In the genomic region with DNA sequence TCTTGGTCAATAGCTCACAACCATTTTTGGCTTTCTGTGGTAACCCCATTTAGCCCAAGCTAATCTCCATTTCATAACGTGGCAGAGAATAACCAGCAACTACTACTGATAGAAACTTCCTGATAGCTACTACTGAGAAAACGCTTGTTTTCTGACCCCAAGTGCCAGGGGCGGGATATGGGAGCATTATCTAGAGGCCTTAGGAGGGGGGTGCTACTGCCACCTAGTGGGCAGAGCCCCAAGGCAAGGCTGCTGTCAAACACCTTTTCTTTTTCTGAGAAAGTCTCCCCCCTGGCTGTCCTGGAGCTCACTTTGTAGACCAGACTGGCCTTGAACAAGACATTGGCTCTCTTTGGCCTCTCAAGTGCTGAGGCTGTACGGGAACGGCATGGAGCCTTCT, we compare ENCODE assay signal across 8 mouse cellular contexts. TPM values are rescaled to one million over a fixed set of nuclear protein-coding genes. Genes with fewer than 3 reads are reported as not detected.
A peak's percentile ranks its signal among the peaks of the same experiment; 100 is the strongest.
DNase-seq lines count a peak whose midpoint lies in the region; ATAC-seq and TF ChIP-seq lines count a peak whose summit lies in the region.

No protein-coding gene starts in this region.

- H3K36me3 ChIP-seq in embryonic facial prominence, embryonic 12.5 days, result peaks cover 39% of the 10 kb centered on the region
- peaks cover 5% of the 10 kb centered on the region for H3K36me3 ChIP-seq in heart, adult 2 months (ENCODE audit: control insufficient read depth, insufficient read depth, low read length)
- H3K36me3 ChIP-seq in liver, adult 2 months (ENCODE audit: control insufficient read depth, insufficient read depth, low read length), result peaks cover 24% of the 10 kb centered on the region; the same call in 1 of the 2 replicates

- TF ChIP-seq POLR2A in heart, adult 2 months (IDR thresholded peaks at IDR 0.05; ENCODE audit: insufficient read depth, low read depth, low read length), result no peak
- TF ChIP-seq POLR2A in liver, adult 2 months (IDR thresholded peaks at IDR 0.05; ENCODE audit: extremely low read depth, insufficient read depth, low read length), result no peak

- H3K27ac ChIP-seq in embryonic facial prominence, embryonic 12.5 days, result no peak overlapping the region
- peak overlapping the region; percentile 93; the same call in 1 of the 2 replicates for H3K27ac ChIP-seq in heart, adult 2 months
- H3K27ac ChIP-seq in liver, adult 2 months (replicated peaks; ENCODE audit: insufficient read depth, low read depth, low read length), result no peak overlapping the region

- H3K9ac ChIP-seq in embryonic facial prominence, embryonic 12.5 days, result no peak overlapping the region
- 0 out of 2 replicates have a peak overlapping the region, but pooled peaks have one; percentile 30 for H3K9ac ChIP-seq in heart, adult 2 months (ENCODE audit: low read depth, low read length)
- peak overlapping the region; percentile 6; the same call in 1 of the 2 replicates for H3K9ac ChIP-seq in liver, adult 2 months (ENCODE audit: low read depth, low read length)

- 0 out of 2 replicates have a peak, but pooled peaks have one; percentile 56 for TF ChIP-seq EP300 in heart, adult 2 months (IDR thresholded peaks at IDR 0.05; ENCODE audit: insufficient read depth, low read depth, low read length)

- 4% methylated on average over 5 of the region's 5 CpGs for WGBS in embryonic facial prominence, embryonic 12.5 days
- 1% methylated on average over 5 of the region's 5 CpGs for WGBS in heart, adult 2 months
- under 1% methylated on average over 5 of the region's 5 CpGs for WGBS in liver, adult 2 months

- H3K27me3 ChIP-seq in embryonic facial prominence, embryonic 12.5 days, result no peaks in the 10 kb centered on the region
- H3K27me3 ChIP-seq in heart, adult 2 months (ENCODE audit: control insufficient read depth, insufficient read depth, low read length), result no peaks in the 10 kb centered on the region
- H3K27me3 ChIP-seq in liver, adult 2 months (ENCODE audit: control insufficient read depth, insufficient read depth, low read length), result no peaks in the 10 kb centered on the region

- peak; percentile 97 for TF ChIP-seq CTCF in heart, adult 2 months (IDR thresholded peaks at IDR 0.05)
- TF ChIP-seq CTCF in liver, adult 2 months (IDR thresholded peaks at IDR 0.05; ENCODE audit: low read depth, low read length), result peak; percentile 85

- peak overlapping the region; percentile 90 for H3K4me2 ChIP-seq in embryonic facial prominence, embryonic 12.5 days (replicated peaks)

- H3K4me1 ChIP-seq in embryonic facial prominence, embryonic 12.5 days, result peaks cover 9% of the 10 kb centered on the region
- H3K4me1 ChIP-seq in heart, adult 2 months (ENCODE audit: control insufficient read depth, insufficient read depth, low read length), result peaks cover 4% of the 10 kb centered on the region
- peaks cover 6% of the 10 kb centered on the region; the same call in 1 of the 2 replicates for H3K4me1 ChIP-seq in liver, adult 2 months (ENCODE audit: control insufficient read depth, insufficient read depth, low read length)

- H3K79me2 ChIP-seq in heart, adult 2 months (replicated peaks; ENCODE audit: control insufficient read depth, insufficient read depth, low read length), result peaks cover 4% of the 10 kb centered on the region
- H3K79me2 ChIP-seq in liver, adult 2 months (ENCODE audit: control insufficient read depth, insufficient read depth, low read length), result peaks cover 17% of the 10 kb centered on the region; the same call in 1 of the 2 replicates

- intact Hi-C loops in heart, adult 2 months (cut with DNase I), result loop anchor here (5.0 to 10.0 kb wide), 3 partner anchors 160 to 223 kb away; a partner anchor contains a TSS

- H3K4me3 ChIP-seq in embryonic facial prominence, embryonic 12.5 days, result peak overlapping the region; percentile 97
- H3K4me3 ChIP-seq in heart, adult 2 months, result peak overlapping the region; percentile 90
- peak overlapping the region; percentile 23 for H3K4me3 ChIP-seq in liver, adult 2 months (ENCODE audit: insufficient read depth, low read depth, low read length)

- ATAC-seq in embryonic facial prominence, embryonic 12.5 days (ENCODE audit: insufficient number of reproducible peaks, insufficient read depth, low FRiP score, low TSS enrichment), result no peak
- ATAC-seq in monocyte, adult 5-6 weeks (replicated peaks; ENCODE audit: insufficient number of reproducible peaks, low FRiP score, low TSS enrichment, poor library complexity, severe bottlenecking), result peak; percentile 61

- peak; percentile 50 for DNase-seq in 3134 (ENCODE audit: extremely low read depth, insufficient read length, low spot score)
- DNase-seq in adrenal gland, postnatal 10 days, result peak; percentile 89
- DNase-seq in heart, adult 2 months, result peak; percentile 84 to 87
- peak; percentile 79 to 90 for DNase-seq in kidney, adult 8-10 months
- peak; percentile 67 for DNase-seq in liver, adult 2 months (ENCODE audit: extremely low read depth, low read depth, low spot score)
- peak; percentile 81 to 86 for DNase-seq in spleen, postnatal 36 days (ENCODE audit: low spot score in 2 of 2)

- no peaks in the 10 kb centered on the region for H3K9me3 ChIP-seq in embryonic facial prominence, embryonic 12.5 days

RNA-seq across cellular contexts. Expression of a gene that starts 1.2 kb away (rescaled TPM):
- 1,000 to 10,000 TPM; 1,718 to 1,856 TPM for total RNA-seq in adrenal gland, postnatal 10 days (2021)
- 652 and 721 TPM in 2 replicates for polyA plus RNA-seq in embryonic facial prominence, embryonic 12.5 days (2016; fragmentation: Nextera tagmentation; extraction: Ambion mirVana)
- total RNA-seq in heart, adult 2 months (2021), result 100 to 1,000 TPM; 232 to 256 TPM
- 546 and 797 TPM in 2 replicates for polyA plus RNA-seq in heart, adult 2 months (2012; rRNA removed)
- 422 and 505 TPM in 2 replicates for total RNA-seq in liver, adult 2 months (2014; rRNA removed)
- polyA plus RNA-seq in liver, adult 2 months (2012; rRNA removed), result 2,238 and 2,515 TPM in 2 replicates
- total RNA-seq in monocyte, adult 5-6 weeks (2017), result 55.6 to 79.0 TPM (median 64.1 TPM) in 3 replicates

RNA-seq across cellular contexts. Expression of a gene that starts 6.5 kb away (rescaled TPM):
- total RNA-seq in adrenal gland, postnatal 10 days (2021), result 10 to 100 TPM; 28.5 to 30.1 TPM
- 55.5 and 56.7 TPM in 2 replicates for polyA plus RNA-seq in embryonic facial prominence, embryonic 12.5 days (2016; fragmentation: Nextera tagmentation; extraction: Ambion mirVana)
- total RNA-seq in heart, adult 2 months (2021), result 10 to 100 TPM; 21.8 to 24.3 TPM
- polyA plus RNA-seq in heart, adult 2 months (2012; rRNA removed), result 13.9 and 20.0 TPM in 2 replicates
- total RNA-seq in liver, adult 2 months (2014; rRNA removed), result 12.9 and 14.5 TPM in 2 replicates
- 11.4 and 11.8 TPM in 2 replicates for polyA plus RNA-seq in liver, adult 2 months (2012; rRNA removed)
- total RNA-seq in monocyte, adult 5-6 weeks (2017), result 16.4 to 23.1 TPM (median 22.2 TPM) in 3 replicates

RNA-seq across cellular contexts. Expression of a gene that starts 6.6 kb away (rescaled TPM):
- total RNA-seq in adrenal gland, postnatal 10 days (2021), result 10 to 100 TPM; 19.1 to 20.1 TPM
- 29.0 and 30.0 TPM in 2 replicates for polyA plus RNA-seq in embryonic facial prominence, embryonic 12.5 days (2016; fragmentation: Nextera tagmentation; extraction: Ambion mirVana)
- 10 to 100 TPM; 18.1 to 19.8 TPM for total RNA-seq in heart, adult 2 months (2021)
- polyA plus RNA-seq in heart, adult 2 months (2012; rRNA removed), result 18.2 and 19.9 TPM in 2 replicates
- 6.3 and 8.6 TPM in 2 replicates for total RNA-seq in liver, adult 2 months (2014; rRNA removed)
- polyA plus RNA-seq in liver, adult 2 months (2012; rRNA removed), result 11.0 and 12.7 TPM in 2 replicates
- total RNA-seq in monocyte, adult 5-6 weeks (2017), result 4.9 to 7.6 TPM (median 5.8 TPM) in 3 replicates

RNA-seq across cellular contexts. Expression of a gene that starts 20.6 kb away (rescaled TPM):
- total RNA-seq in adrenal gland, postnatal 10 days (2021), result 10 to 100 TPM; 67.1 to 70.7 TPM
- polyA plus RNA-seq in embryonic facial prominence, embryonic 12.5 days (2016; fragmentation: Nextera tagmentation; extraction: Ambion mirVana), result 418 and 420 TPM in 2 replicates
- total RNA-seq in heart, adult 2 months (2021), result 10 to 100 TPM; 14.9 to 16.1 TPM
- polyA plus RNA-seq in heart, adult 2 months (2012; rRNA removed), result 11.8 and 15.3 TPM in 2 replicates
- total RNA-seq in liver, adult 2 months (2014; rRNA removed), result 17.0 and 21.7 TPM in 2 replicates
- polyA plus RNA-seq in liver, adult 2 months (2012; rRNA removed), result 25.2 and 25.3 TPM in 2 replicates
- 62.5 to 83.1 TPM (median 79.3 TPM) in 3 replicates for total RNA-seq in monocyte, adult 5-6 weeks (2017)

RNA-seq across cellular contexts. Expression of a gene that starts 46.8 kb away (rescaled TPM):
- 100 to 1,000 TPM; 243 to 258 TPM for total RNA-seq in adrenal gland, postnatal 10 days (2021)
- polyA plus RNA-seq in embryonic facial prominence, embryonic 12.5 days (2016; fragmentation: Nextera tagmentation; extraction: Ambion mirVana), result 1,589 and 1,712 TPM in 2 replicates
- total RNA-seq in heart, adult 2 months (2021), result 10 to 100 TPM; 65.1 to 85.6 TPM
- polyA plus RNA-seq in heart, adult 2 months (2012; rRNA removed), result 65.2 and 83.8 TPM in 2 replicates
- total RNA-seq in liver, adult 2 months (2014; rRNA removed), result 13.1 and 24.1 TPM in 2 replicates
- polyA plus RNA-seq in liver, adult 2 months (2012; rRNA removed), result 24.3 and 25.8 TPM in 2 replicates
- 110 to 176 TPM (median 141 TPM) in 3 replicates for total RNA-seq in monocyte, adult 5-6 weeks (2017)

Comparison
In these comparisons a context has a peak if more than half of its experiments do, and no peak if none do; other contexts are left out.
1. H3K4me3 ChIP-seq: peak in every context shown above with its lines; median percentile 97 in embryonic facial prominence, embryonic 12.5 days; 90 in heart, adult 2 months; 23 in liver, adult 2 months.